Mouse (Mus musculus): Measurements from ENCODE around the gene E130114P18Rik. TPM values are rescaled to one million over a fixed set of nuclear protein-coding genes. Genes with fewer than 3 reads are reported as not detected.

E130114P18Rik gene
- polyA plus RNA-seq, 1 experiment from 2014 or later: 24.4 TPM

- Histone ChIP-seq H3K4me1 (replicated peaks) (peaks cover 32% of the 10 kb centered on the region), H3K36me3 (no peaks in the 10 kb centered on the region), H3K9me3 (no peaks in the 10 kb centered on the region), H3K27me3 (no peaks in the 10 kb centered on the region), H3K4me3 (replicated peaks) (no peak overlapping the region), H3K27ac (peak overlapping the region; percentile 44), H3K4me2 (replicated peaks) (no peak overlapping the region), H3K9ac (replicated peaks) (no peak overlapping the region)
- 60% methylated on average over 2 of the region's 2 CpGs for WGBS
- no peak for ATAC-seq
Observed at GRCm38 (mm10) chr4:97648436-97648707, 129.5 kb downstream of the E130114P18Rik start.

- WGBS: 58% methylated on average over 15 of the region's 15 CpGs
- no peak overlapping the region for H3K4me2 ChIP-seq (replicated peaks)
Observed at GRCm38 (mm10) chr4:97647700-97648435, 130.0 kb downstream of the E130114P18Rik start.

GRCm38 (mm10) chr4:97647236-97647635 is 130.6 kb downstream of the E130114P18Rik start:
- no peaks in the 10 kb centered on the region for H3K9me3 ChIP-seq
- WGBS: 84% methylated on average over 4 of the region's 4 CpGs
- no peak overlapping the region for H3K4me2 ChIP-seq (replicated peaks)
- no peak for ATAC-seq
- peak overlapping the region; percentile 44; the same call in 1 of the 2 replicates for H3K27ac ChIP-seq
- H3K4me3 ChIP-seq (replicated peaks): no peak overlapping the region
- H3K4me1 ChIP-seq (replicated peaks): peaks cover 32% of the 10 kb centered on the region
- H3K36me3 ChIP-seq: no peaks in the 10 kb centered on the region
- H3K9ac ChIP-seq (replicated peaks): no peak overlapping the region
- H3K27me3 ChIP-seq: no peaks in the 10 kb centered on the region

More at GRCm38 (mm10) chr4:97647700-97648435, 130.0 kb downstream of the E130114P18Rik start:
- peak; percentile 44 for ATAC-seq
- Histone ChIP-seq H3K27me3 (no peaks in the 10 kb centered on the region), H3K36me3 (no peaks in the 10 kb centered on the region), H3K27ac (peak overlapping the region; percentile 44), H3K9ac (replicated peaks) (no peak overlapping the region), H3K9me3 (no peaks in the 10 kb centered on the region), H3K4me3 (replicated peaks) (no peak overlapping the region), H3K4me1 (replicated peaks) (peaks cover 32% of the 10 kb centered on the region)

- H3K4me1 ChIP-seq (replicated peaks): peaks cover 12% of the 10 kb centered on the region
- no peaks in the 10 kb centered on the region for H3K9me3 ChIP-seq
- H3K27ac ChIP-seq: no peak overlapping the region
- 88% methylated on average over 3 of the region's 3 CpGs for WGBS
- no peaks in the 10 kb centered on the region for H3K27me3 ChIP-seq
- no peak overlapping the region for H3K9ac ChIP-seq (replicated peaks)
- H3K4me3 ChIP-seq (replicated peaks): no peak overlapping the region
- H3K4me2 ChIP-seq (replicated peaks): no peak overlapping the region
- no peaks in the 10 kb centered on the region for H3K36me3 ChIP-seq
- ATAC-seq: no peak
Observed at GRCm38 (mm10) chr4:97640385-97640784, 137.5 kb downstream of the E130114P18Rik start.

- Histone ChIP-seq H3K27ac (no peak overlapping the region), H3K27me3 (no peaks in the 10 kb centered on the region), H3K9me3 (no peaks in the 10 kb centered on the region), H3K4me1 (replicated peaks) (peaks cover 16% of the 10 kb centered on the region), H3K4me2 (replicated peaks) (no peak overlapping the region), H3K36me3 (no peaks in the 10 kb centered on the region), H3K4me3 (replicated peaks) (no peak overlapping the region), H3K9ac (replicated peaks) (no peak overlapping the region)
- ATAC-seq: 0 out of 2 replicates have a peak, but pooled peaks have one; percentile 9
- WGBS: 92% methylated on average over 1 of the region's 1 CpGs
Observed at GRCm38 (mm10) chr4:97636569-97636968, 141.3 kb downstream of the E130114P18Rik start.

GRCm38 (mm10) chr4:97635757-97636292 is 142.1 kb downstream of the E130114P18Rik start:
- 0 out of 2 replicates have a peak, but pooled peaks have one; percentile 49 for ATAC-seq
- Histone ChIP-seq H3K4me1 (replicated peaks) (peaks cover 16% of the 10 kb centered on the region), H3K9ac (replicated peaks) (no peak overlapping the region), H3K36me3 (no peaks in the 10 kb centered on the region), H3K4me2 (replicated peaks) (no peak overlapping the region), H3K4me3 (replicated peaks) (no peak overlapping the region), H3K27me3 (no peaks in the 10 kb centered on the region), H3K27ac (peak overlapping the region; percentile 32; the same call in 1 of the 2 replicates), H3K9me3 (no peaks in the 10 kb centered on the region)
- 61% methylated on average over 1 of the region's 1 CpGs for WGBS

GRCm38 (mm10) chr4:97635296-97635755 is 142.6 kb downstream of the E130114P18Rik start:
- Histone ChIP-seq H3K27me3 (no peaks in the 10 kb centered on the region), H3K4me2 (replicated peaks) (no peak overlapping the region), H3K36me3 (no peaks in the 10 kb centered on the region), H3K4me1 (replicated peaks) (peaks cover 16% of the 10 kb centered on the region), H3K9me3 (no peaks in the 10 kb centered on the region), H3K27ac (peak overlapping the region; percentile 32; the same call in 1 of the 2 replicates), H3K4me3 (replicated peaks) (no peak overlapping the region), H3K9ac (replicated peaks) (no peak overlapping the region)
- peak; percentile 71 for ATAC-seq
- WGBS: 29% methylated on average over 6 of the region's 6 CpGs

GRCm38 (mm10) chr4:97628881-97629605 is 148.8 kb downstream of the E130114P18Rik start:
- Histone ChIP-seq H3K4me1 (replicated peaks) (peaks cover 19% of the 10 kb centered on the region), H3K27ac (no peak overlapping the region), H3K27me3 (no peaks in the 10 kb centered on the region), H3K9ac (replicated peaks) (no peak overlapping the region), H3K4me2 (replicated peaks) (no peak overlapping the region), H3K9me3 (no peaks in the 10 kb centered on the region), H3K4me3 (replicated peaks) (no peak overlapping the region), H3K36me3 (no peaks in the 10 kb centered on the region)
- 36% methylated on average over 14 of the region's 14 CpGs for WGBS
- peak; percentile 87 for ATAC-seq

- Histone ChIP-seq H3K36me3 (no peaks in the 10 kb centered on the region), H3K9ac (replicated peaks) (no peak overlapping the region), H3K4me2 (replicated peaks) (no peak overlapping the region), H3K27me3 (no peaks in the 10 kb centered on the region), H3K4me3 (replicated peaks) (no peak overlapping the region), H3K9me3 (no peaks in the 10 kb centered on the region), H3K27ac (no peak overlapping the region), H3K4me1 (replicated peaks) (peaks cover 19% of the 10 kb centered on the region)
- ATAC-seq: 0 out of 2 replicates have a peak, but pooled peaks have one; percentile 16
- 32% methylated on average over 16 of the region's 16 CpGs for WGBS
Observed at GRCm38 (mm10) chr4:97626002-97626720, 151.7 kb downstream of the E130114P18Rik start.

- 90% methylated on average over 5 of the region's 5 CpGs for WGBS
- Histone ChIP-seq H3K36me3 (no peaks in the 10 kb centered on the region), H3K9ac (replicated peaks) (no peak overlapping the region), H3K27me3 (no peaks in the 10 kb centered on the region), H3K9me3 (no peaks in the 10 kb centered on the region), H3K4me3 (replicated peaks) (no peak overlapping the region), H3K4me1 (replicated peaks) (peaks cover 13% of the 10 kb centered on the region), H3K27ac (no peak overlapping the region), H3K4me2 (replicated peaks) (no peak overlapping the region)
- ATAC-seq: no peak; the same call in 1 of the 2 replicates
Observed at GRCm38 (mm10) chr4:97623165-97623564, 154.7 kb downstream of the E130114P18Rik start.

- Histone ChIP-seq H3K4me1 (replicated peaks) (peaks cover 13% of the 10 kb centered on the region), H3K4me3 (replicated peaks) (no peak overlapping the region), H3K9ac (replicated peaks) (no peak overlapping the region), H3K27me3 (no peaks in the 10 kb centered on the region), H3K36me3 (no peaks in the 10 kb centered on the region), H3K9me3 (no peaks in the 10 kb centered on the region), H3K4me2 (replicated peaks) (no peak overlapping the region), H3K27ac (no peak overlapping the region)
- 78% methylated on average over 4 of the region's 4 CpGs for WGBS
- ATAC-seq: no peak
Observed at GRCm38 (mm10) chr4:97621731-97622130, 156.1 kb downstream of the E130114P18Rik start.

Data from midbrain, embryonic 13.5 days (tissue).